Mouse (Mus musculus): ENCODE data around the gene Neurl1b.

The Neurl1b gene

GRCm38 (mm10) chr17:26397339-26397738 is 17.3 kb upstream of the Neurl1b start:
- no peak for DNase-seq

GRCm38 (mm10) chr17:26405340-26406100 is 9.1 kb upstream of the Neurl1b start:
- peak; percentile 47 to 53 for DNase-seq

- DNase-seq: no peak
Measured at GRCm38 (mm10) chr17:26412967-26413366, 1.7 kb upstream of the Neurl1b start.

- DNase-seq: no peak
Measured at GRCm38 (mm10) chr17:26414184-26414522, 476 bp upstream of the Neurl1b start.

- peak in 1 of 2 experiments; percentile 52 for DNase-seq
Measured at GRCm38 (mm10) chr17:26415355-26415865, 781 bp downstream of the Neurl1b start.

GRCm38 (mm10) chr17:26416141-26416540 is 1.5 kb downstream of the Neurl1b start:
- DNase-seq: no peak

GRCm38 (mm10) chr17:26417770-26418421 is 3.3 kb downstream of the Neurl1b start:
- no peak for DNase-seq

GRCm38 (mm10) chr17:26420491-26421247 is 6.0 kb downstream of the Neurl1b start:
- DNase-seq: no peak

- DNase-seq: peak; percentile 66 to 71
Measured at GRCm38 (mm10) chr17:26421561-26421960, 6.9 kb downstream of the Neurl1b start.

GRCm38 (mm10) chr17:26422390-26422789 is 7.8 kb downstream of the Neurl1b start:
- DNase-seq: no peak

GRCm38 (mm10) chr17:26423967-26424641 is 9.5 kb downstream of the Neurl1b start:
- DNase-seq: peak; percentile 75 to 83

- peak; percentile 56 to 70 for DNase-seq
Measured at GRCm38 (mm10) chr17:26424973-26425735, 10.5 kb downstream of the Neurl1b start.

- DNase-seq: no peak
Measured at GRCm38 (mm10) chr17:26433295-26433694, 18.7 kb downstream of the Neurl1b start.

- DNase-seq: no peak
Measured at GRCm38 (mm10) chr17:26437089-26437815, 22.6 kb downstream of the Neurl1b start.

- DNase-seq: no peak
Measured at GRCm38 (mm10) chr17:26439001-26439400, 24.4 kb downstream of the Neurl1b start.

- DNase-seq: no peak
Measured at GRCm38 (mm10) chr17:26441024-26441423, 26.4 kb downstream of the Neurl1b start.

GRCm38 (mm10) chr17:26442197-26442596 is 27.6 kb downstream of the Neurl1b start:
- no peak for DNase-seq

GRCm38 (mm10) chr17:26443865-26444264 is 29.2 kb downstream of the Neurl1b start:
- no peak for DNase-seq

GRCm38 (mm10) chr17:26449472-26449871 is 34.8 kb downstream of the Neurl1b start:
- no peak for DNase-seq

- peak; percentile 48 to 70 for DNase-seq
Measured at GRCm38 (mm10) chr17:26451651-26452295, 37.1 kb downstream of the Neurl1b start.
